Mouse (Mus musculus) urinary bladder, adult 18-20 months (tissue): Measurements from ENCODE around the gene Cmtm4.

Source experiments
- DNase-seq, 2 experiments: peaks; one replicate each; pipeline ENCODE4 v3.0.0; 2022; ENCODE audit warnings: low spot score in 2 of 2, mixed read lengths in 2 of 2

The Cmtm4 gene

DNA sequence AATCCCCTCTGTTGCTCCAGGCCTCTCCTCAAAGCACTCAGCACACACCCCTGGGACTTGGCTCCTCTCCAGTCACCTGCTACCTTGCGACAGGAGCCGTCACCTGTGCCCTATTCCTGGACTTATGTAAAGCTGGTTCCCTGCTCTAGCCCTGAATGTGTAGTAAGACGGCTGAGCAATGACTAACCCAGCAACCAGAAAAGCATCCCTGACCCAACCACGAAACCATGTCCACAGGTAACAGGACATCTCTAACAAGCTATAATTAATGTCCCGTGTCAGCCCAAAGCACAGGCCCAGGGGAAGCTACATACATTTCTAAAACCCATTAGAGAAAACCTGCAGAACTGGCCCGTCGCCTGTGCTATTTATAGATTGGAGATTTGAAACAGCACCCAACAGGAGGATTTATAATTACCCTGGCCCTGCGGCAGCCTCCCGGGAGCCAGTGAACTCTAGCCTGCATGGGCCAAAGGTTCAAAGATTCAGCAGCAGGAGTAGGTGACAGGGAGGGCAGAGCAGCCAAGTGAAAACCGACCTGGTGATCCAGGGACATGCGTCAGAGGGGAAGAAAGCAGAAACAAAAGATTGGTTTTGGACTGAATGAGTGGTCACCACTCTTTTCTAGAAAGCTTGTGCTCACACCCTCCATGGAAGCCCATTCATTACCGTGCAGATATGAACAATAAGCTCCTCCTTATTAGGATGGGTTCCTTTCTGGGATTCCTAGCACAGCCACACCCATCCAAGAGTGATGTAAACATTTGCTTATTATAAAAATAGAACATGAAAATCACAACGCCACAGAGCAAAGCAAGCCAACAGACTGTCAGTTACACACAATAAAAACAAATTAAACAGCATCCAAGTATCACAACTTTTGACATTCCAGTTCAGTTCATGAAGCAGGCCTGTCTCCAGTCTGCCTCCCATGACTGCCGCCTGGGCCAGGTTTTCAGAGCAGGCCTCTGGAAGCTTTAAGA is 20.5 kb downstream of the Cmtm4 start:
- DNase-seq = peak; percentile 46 to 71

DNA sequence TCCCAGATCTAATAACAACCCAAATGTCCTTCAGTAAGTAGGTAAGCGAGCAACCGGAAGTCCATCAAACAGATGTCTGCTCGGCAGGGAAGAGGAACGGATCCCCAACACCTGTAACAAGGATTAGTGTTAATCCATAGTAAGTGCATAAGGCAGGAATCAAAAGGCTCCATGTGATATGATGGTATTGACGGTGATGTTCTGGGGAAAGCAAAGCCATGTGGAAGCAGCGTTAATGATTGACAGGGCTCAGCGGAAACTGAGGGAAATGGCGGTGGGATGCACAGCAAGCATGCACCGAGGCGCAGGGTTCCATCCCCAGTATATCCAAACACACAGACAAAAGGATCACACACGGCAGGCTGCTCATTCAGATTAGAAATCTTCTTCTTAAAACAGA is 21.3 kb downstream of the Cmtm4 start:
- no peak for DNase-seq

DNA sequence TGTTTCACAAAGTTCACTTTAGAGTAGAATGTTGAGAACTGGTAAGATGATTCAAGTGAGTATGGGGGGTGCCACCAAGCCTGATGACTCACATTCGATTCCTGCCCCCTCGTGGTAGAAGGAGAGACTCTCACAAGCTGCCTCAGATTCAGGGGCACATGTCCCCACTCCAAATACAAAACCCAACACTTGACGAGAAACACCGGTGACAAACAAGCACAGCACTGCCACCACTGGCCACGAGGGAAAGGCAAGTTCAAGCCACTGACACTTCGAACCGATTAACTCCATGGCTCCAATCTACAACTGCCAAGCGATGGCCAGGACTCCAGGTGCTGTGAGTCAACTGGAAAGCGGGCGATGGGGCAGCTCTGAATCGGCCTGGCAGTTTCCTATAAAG is 21.8 kb downstream of the Cmtm4 start:
- DNase-seq = no peak

DNA sequence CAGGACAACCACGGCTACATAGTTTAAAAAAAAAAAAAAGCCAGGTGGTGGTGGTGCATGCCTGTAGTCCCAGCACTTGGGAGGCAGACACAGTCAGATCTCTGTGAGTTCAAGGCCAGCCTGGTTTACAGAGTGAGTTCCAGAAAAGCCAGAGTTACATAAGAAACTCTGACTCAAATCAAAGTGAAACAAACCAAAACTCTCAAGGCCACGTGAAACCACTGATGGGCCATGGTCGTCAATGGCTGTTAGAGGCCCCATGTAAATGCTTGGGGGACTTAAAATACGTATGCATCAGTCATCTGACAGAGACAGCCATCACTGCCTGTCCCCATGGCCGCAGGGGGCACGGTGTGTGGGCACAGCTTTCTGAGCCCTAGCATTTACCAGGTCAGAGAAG is 24.5 kb downstream of the Cmtm4 start:
- DNase-seq = no peak

DNA sequence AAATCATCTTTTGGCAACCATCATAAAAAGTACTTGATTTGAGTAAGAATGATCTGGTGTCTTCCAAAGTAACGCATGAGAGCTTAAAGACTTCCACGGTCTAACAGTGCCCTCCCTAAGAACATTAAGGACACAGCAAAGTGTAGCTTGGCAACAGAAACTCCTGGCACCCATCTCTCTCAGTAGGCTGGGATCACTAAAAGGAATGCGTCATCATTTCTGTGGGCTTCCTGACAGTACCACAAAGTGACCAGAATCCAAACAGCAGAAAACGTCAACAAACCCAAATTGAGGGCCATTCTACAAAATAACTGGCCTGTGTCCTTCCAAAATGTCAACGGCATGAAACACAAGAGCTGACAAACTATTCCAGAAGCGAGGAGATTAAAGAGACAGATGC is 25.5 kb downstream of the Cmtm4 start:
- no peak for DNase-seq

DNA sequence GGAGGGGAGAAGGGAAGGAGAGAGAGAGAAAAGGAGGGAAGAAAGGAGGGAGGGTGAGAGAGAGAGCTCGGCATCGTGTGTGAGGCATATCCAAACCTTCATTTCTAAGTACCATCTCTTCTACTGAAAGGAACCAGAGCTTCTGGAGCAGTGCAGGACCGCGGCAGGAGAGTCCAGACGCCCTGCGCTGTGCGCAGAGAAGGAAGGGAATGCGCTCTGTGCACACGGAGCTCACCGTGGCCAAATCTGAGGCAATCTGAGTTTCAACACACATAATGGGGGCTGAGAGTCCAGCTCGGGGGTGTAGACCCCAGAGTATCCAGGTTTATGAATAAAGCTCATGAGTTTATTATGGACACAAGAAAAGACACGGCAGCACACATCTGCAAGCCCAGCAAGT is 26.0 kb downstream of the Cmtm4 start:
- DNase-seq = no peak

DNA sequence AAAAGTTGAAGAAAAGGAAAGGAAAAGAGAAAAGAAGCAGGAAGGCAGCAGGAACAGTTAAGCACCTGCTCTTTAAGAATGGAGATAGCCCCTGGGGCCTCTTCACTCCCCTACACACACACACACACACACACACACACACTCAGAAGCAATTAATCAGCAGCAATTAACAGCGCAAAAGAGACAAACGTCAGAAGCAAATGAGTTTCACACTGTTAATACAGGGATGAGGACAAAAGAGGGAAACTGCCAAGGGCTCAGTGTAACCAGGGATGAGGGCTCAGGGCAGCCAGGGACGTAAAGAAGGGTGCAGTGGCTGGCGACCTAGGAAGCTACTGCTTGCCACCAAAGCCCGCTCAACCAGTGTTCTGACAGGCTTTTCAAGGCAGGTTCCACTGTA is 28.2 kb downstream of the Cmtm4 start:
- DNase-seq = no peak

DNA sequence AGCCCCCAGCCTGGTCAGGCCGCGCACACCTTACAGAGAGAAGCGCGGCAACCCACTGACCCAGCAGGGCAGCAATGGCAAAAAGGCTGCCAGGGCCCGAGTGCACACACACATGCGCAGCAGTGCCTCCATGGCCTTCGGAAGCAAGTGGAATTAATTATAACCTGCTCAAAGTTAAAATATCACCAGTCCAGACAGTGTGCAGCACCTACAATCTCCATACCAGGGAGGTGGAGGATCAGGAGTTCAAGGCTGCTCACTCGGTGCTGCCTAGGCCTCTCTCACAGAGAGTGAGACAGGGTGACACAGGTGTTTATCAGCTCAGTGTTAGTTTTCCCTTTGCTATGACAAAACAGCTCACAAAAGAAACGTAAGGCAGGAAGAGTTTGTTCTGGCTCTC is 29.9 kb downstream of the Cmtm4 start:
- no peak for DNase-seq

DNA sequence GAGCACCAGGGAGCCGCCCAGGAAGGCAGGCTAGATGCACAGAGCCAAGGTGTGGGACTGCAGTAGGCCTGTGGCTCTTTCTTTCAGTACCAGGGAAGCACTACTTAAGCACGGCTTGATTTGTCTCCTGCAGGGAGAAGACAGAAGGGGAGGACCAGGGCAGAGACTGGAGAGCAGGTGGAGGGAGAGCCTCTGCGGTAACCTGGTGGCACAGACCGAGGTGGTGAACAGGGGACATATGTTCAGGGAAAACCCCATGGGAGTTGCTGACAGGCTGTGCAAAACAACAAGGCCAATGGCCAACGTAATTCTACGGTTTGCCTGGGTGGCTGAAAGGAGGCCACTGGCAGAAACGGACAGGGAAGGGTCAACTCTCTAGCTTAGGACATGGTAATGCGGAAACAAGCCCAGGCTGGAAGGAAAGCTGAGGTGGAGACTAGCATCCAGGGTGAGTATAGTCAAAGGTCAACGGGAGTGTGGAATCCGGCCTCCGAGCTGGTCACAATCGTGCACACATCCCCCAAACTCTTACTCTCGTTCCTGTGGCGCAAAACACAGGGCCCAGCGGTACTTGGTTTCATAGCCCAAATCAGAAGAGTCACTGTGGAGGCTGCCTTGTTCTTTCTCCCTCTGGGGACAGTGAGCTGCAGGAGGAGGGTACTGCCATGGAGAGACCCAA is 35.7 kb downstream of the Cmtm4 start:
- DNase-seq = peak in 1 of 2 experiments; percentile 29

DNA sequence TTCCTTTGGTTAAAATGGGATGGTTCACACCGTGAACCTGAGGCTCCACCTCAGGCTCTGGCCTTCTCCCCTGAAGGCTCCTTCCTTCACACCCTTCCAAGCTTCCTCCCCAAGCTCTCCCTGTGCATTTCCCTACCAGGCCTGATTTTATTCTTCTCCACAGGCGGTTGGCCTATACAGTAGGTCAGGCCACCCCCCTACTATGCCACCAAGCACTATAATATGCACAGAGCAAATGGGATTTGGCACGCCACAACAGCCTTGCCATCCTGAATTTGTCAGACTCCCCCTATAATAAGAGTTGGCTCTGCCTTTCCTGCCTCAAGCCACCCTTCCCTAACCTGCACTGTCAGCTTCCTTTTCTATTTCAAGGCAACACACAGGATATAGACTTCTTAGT is 37.0 kb downstream of the Cmtm4 start:
- no peak for DNase-seq

DNA sequence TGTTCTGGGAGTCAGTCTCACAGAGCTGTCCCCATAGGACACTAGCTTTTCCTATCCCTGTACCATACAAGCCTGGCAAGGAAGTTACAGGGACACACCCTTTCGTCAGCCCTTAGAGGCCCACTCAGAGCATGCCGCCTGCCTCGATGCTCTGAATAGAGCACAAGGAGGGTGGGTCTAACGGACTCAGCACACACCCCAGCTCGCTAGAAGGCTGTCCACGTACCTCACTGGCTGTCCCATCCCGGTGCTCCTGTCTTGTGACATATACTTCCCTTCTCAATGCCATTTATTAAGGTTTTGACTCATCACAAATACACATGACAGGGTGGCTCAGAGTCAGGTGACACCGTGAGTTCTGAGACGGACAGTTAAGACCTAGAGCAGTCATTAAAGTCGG is 41.1 kb downstream of the Cmtm4 start:
- DNase-seq = no peak

DNA sequence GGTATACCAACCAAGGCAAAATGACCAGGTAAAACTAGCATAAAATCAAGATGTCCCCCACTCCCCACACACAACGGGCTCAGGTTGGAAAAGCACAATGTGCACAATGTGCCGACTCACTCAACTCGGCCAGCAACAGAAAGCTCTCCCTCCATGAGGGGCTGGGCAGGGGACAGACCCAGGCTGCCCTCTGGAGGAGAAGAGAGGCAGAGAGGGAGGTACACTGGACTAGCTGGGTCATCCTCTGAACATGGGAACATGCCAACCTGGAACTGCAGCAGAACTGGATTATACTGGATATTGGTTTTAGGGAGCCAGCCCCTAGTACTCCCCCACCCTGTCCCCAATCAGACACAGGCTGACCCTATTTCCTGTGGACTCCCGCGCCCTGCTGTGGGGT is 42.4 kb downstream of the Cmtm4 start:
- DNase-seq = no peak

DNA sequence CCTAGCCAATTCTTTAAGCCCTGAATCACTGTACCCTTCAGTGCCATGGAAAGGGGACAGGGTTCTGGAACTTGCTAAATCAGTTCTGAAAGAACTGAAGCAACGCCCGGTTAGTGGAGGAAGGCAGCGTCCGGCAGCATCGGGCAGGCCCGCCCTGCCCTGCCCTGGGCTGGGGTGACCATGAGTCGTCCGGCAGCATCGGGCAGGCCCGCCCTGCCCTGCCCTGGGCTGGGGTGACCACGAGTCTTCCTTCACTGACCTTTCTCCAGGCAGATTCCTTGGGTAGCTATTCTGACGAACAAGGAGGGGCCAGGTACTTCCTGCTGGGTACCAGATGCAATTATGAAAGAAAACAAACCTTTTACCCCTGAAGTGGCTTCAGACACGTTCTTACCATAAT is 45.6 kb downstream of the Cmtm4 start:
- DNase-seq = peak in 1 of 2 experiments; percentile 19

DNA sequence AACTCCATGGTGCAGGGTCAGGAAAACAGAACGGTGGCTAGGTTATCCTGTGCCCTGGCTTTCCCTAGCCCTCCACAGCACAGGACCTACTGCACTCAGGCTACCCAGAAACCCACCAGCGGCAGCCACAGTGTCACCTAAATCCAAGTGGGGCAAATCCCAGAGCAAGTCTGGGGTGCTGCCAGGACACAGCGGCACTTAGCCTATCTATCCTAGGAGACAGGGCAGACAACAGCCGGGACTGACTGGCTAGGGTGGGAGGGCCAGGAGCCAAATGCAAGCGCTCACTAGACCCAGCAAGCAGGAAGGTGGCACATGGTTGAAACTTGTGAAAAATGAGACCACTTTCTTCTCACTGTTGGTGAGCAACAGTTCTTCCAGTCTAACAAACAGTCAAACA is 46.6 kb downstream of the Cmtm4 start:
- no peak for DNase-seq

DNA sequence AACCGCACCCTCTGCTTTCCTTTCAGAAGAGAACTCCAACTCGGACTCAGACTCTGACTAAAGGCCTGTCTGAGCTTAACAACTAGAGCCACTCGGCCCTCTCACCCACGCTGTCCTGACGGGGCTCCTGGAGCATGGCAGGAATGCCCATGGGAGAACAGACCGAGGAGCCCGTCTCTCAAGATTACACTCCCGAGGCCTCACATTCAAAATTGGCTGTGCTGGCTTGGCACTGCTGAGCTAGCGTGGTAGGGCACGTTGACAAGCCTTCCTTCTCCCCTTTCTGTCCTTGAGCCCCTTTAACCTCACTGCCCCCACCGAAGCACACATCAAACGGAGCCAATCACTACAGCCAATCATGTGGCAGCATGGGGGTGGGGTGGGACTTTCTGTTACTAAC is 48.9 kb downstream of the Cmtm4 start:
- no peak for DNase-seq

DNA sequence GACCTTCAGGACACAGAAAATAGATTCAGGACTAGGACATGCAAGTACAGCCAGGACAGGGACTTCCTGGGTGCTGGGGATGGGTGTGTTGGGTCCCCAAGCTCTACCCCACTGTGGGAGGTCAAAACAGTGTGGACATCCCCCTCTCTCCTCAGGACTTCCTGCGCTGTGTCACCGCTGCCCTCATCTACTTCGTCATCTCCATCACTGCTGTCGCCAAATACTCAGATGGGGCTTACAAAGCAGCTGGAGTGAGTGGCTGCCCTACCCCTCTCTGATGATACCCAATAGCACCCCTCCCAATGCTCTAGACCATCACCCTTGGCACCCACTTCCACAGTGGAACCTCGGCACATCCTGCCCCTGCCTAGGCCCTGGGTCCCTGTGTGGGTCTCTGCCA is 51.0 kb downstream of the Cmtm4 start:
- no peak for DNase-seq

DNA sequence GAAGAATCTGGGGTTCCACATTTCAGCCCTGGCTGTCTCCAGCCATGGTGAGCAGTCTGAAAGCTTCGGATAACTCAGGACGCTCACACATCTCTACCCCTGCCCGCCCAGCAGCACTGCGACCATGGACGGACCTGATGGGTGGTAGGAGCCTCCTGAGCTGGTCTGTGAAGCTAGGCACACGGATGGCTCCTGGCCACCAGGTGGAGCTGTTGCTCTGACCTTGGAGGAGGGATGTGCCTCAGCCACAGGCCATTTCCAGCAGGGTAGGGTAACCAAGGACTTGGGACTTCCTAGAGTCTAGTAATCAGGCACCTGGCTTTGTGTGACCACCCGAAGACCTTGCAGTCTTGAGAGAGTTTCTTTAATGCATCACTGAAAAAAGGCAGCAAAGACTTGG is 51.6 kb downstream of the Cmtm4 start:
- DNase-seq = peak; percentile 66 to 80

DNA sequence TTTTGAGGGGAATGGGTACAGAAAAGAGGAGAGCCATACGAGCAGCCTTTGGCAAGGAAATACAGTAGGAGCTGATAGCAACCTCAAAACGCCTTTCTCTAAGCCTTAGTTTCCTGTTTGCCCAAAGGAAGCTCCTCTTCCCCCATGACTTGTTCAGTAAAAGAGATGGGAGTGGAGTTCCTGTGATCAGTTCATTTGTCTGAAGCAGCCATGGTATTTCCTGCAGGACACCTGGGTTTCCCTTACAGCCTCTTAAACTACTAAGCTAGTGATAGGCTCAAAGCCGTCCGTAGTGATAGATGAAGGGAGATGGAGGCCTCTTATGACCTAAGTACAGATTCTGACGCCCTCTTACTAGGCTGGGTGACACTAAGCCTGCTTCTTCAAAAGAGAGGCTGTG is 53.2 kb downstream of the Cmtm4 start:
- no peak for DNase-seq

DNA sequence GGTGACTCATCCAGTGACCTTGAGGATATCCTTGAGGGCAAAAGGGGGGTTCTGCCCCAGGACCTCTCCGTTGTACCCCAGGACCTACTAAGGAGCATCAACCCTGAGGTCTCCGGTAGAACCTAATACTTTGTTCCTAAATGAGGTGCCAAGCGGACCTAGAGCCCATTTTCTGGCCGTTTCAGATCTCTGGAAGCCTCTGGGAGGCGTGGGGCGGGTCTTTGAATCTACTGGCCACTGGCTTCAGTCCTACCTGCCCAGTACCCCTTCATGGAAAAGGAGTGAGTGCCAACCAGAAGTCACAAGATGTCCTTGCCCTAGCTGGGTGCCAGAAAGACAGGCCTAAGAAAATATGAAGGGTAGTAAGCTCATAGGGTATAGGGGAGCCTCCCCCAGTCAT is 53.9 kb downstream of the Cmtm4 start:
- no peak for DNase-seq

DNA sequence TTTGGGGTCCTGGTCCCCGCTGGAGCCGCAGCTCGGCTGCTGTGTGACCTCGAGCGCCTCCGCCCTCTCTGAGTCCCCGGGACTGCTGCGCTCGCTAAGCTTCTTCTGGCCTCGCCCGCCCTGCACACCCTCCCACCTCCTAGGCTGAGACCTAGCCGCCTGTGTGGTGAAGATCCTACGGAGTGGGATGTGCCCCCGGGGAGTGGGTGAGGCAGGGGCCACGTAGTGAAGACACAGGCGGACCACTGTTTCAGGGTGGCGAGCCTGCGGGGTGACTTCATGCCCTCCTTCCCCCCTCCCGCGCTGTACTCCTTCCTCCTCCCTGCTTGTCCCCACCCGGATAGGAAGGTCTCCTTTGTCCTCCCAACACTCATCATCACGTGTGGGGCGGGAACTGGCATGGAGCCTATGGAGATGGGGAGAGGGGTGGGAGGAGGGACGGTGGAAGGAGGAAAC is 54.5 kb downstream of the Cmtm4 start:
- peak; percentile 43 to 55 for DNase-seq

DNA sequence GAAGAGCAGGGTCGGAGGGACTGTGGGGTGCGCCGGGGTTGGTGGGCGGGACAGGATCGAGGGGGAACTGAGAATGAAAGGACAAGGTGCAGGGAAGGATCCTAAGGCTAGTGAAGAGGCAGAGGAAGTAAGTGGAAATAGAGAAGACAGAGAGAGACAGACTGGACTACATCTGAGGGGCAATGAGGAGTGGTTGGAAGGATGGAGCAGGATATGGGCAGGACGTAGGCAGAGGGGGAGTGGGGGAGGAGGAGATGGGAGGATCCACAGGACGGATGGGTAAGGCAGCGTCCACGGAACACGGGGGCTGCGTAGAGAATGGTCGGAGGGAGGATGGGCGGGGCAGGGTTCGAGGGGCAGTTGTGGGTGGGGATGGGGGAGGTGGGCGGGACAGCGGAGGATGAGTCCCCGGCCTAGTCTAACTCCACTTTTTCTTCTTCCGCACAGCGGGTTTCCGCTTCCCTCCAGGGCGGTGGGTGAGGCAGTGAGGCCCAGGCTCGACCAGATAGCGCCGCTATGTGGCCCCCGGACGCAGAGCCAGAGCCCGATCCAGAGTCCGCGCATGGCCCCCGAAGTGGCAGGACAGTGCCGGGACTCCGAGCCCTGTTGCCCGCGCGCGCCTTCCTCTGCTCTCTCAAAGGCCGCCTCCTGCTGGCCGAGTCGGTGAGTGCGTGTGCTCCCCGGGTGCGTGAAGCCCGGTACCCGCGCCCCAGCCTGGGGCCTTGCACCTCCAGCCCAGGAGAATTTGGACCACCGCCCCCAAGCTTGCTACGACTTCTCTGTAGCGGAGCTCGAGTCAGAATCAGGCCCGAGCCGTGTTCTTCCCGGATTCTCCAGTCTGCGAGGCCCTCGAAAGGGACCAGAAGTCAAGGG is 55.1 kb downstream of the Cmtm4 start:
- DNase-seq = peak; percentile 60 to 68

DNA sequence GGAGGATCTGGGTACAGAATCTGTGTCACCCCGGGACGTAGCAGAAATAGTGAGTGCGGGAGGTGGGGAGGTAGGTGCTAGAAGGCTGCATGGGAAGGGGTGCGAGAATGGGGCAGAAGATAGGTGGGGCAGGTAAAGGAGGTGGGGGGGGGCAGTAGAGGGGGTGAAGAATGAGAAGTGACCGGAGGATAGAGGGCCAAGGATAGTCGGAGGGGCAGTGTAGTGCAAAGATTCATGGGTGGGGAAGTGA is 55.7 kb downstream of the Cmtm4 start:
- no peak for DNase-seq
